Mouse (Mus musculus) lung, postnatal 36 days (tissue): ENCODE data around the gene Edc4.
"Not testable (repeated sequence)": the region's sequence is repeated elsewhere in the genome, so short reads cannot be mapped to it uniquely, and the experiment has no call there.

Source experiments
- DNase-seq: peaks from one replicate; pipeline ENCODE4 v3.0.0; 2022; ENCODE audit warnings: mixed read lengths

Edc4 gene

DNA sequence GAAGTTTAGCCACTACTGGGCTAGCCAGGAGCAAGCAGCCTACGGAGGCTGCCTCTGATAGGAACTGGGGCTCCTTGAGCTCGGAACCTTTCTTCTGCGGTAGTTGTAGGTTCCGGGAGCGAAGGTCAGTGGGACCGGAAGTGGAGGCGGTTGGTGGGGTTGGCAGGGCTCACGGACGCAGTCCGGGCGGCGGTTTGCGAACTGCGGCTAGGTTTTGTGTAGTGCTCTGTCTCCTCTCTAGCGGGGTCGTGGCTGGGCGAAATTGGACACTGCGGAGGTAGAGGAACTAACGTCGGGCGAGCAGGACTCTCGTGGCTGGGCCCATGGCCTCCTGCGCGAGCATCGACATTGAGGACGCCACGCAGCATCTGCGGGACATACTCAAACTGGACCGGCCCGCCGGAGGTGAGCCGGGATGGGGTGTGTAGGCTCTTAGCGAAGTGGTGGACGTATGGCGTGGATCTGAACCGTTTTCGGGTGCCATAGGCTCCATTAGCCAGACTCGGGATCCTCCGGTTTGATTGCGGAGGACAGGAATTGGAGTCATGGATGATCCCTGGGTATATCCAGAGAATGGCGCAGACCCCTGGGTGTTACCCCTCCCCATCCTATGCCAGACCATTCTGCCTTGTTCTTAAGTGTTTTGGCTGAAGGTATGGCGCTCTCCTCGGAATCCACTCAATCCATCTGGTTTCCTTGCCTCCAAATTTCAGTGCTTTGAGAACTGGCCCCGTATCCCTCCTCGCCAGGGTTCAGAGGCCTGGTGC, at the start of gene Edc4:
Gene Edc4 (plus strand): TSS at position 128 of the 767 bp plus-strand sequence.
- DNase-seq, result peak; percentile 90

DNA sequence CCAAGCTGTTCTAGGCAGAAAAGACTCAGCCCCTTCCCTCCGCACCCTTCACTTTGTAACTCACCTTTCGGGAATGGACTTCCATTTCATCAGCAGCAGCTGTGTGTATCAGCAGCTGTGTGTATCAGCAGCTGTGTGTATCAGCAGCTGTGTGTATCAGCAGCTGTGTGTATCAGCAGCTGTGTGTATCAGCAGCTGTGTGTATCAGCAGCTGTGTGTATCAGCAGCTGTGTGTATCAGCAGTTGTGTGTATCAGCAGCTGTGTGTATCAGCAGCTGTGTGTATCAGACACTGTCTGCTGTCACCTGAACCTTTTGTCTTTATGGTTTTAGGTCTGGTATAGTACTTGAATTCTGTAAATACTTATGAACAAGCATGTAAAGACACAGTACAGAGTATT, 46.9 kb upstream of the Edc4 start:
- DNase-seq, result not testable (repeated sequence)

DNA sequence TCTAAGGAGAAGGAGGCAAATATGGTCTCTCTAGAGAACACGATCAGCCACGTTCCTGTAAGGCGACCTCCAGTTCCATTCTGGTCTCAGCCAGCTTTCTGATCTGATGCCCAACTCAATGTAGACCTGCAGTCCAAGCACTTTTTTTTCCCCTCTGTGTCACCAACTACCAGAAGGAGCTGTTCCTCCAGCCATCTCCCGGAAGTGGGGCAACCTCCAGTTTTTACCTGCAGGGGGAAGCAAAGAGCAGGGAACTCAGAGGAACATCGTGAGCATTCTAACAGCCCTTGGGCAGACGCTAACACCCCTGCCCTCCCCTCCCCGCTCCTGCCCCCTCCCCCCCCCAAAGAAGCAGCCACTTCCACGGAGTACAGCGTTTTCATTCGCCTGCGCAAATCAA, 45.4 kb upstream of the Edc4 start:
- DNase-seq, result peak; percentile 89

DNA sequence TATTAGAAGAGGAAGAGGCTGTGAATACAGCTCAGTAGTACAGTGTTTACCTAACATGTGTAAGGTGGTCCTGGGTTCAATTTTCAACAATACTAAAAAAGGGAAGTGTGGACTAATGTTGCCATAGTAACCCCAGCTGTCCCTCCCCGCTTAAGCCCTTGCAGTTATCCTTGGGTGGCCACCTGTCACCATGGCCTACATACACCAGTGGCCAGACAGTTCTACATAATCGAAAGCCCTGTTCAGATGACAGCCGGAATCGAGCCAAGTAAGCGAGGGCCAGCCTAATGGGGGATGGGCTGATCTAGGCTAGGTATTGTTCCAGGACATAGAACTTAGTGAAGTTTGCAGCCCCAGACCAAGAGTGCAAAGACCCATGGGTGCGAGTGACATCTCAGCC, 43.7 kb upstream of the Edc4 start:
- no peak for DNase-seq

DNA sequence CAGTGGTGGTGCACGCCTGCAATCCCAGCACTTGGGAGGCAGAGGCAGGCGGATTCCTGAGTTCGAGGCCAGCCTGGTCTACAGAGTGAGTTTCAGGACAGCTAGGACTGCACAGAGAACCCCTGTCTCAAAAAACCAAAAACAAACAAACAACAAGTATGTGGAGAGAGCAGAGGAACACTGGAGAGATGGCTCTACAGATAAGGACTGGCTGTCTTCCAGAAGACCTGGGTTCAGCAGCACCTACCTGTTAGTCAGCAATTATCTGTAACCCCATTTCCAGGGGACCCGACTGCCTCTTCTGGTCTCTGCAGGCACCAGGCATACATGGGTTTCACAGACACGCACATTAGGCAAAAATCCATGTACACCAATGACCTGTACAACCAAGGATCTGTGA, 41.5 kb upstream of the Edc4 start:
- no peak for DNase-seq

DNA sequence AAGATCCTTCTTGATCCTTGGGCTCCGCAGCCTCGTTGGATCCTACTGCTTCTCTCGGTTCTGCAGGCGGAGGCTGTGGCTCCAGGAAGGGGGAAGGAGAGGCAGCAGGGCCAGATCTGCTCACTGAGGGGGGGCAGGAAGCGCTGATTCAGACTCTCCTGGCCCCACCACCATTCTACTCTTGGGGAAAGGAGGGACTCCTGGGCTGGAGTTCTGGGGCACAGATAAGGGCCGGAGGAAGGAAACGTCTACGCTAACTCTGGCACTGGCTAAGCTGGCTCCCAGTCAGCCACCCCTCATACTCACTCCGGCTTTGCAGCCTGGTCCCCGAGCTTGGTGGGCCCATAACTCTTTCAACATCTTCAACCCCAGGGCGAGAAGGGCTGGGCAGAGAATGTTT, 34.0 kb upstream of the Edc4 start:
- no peak for DNase-seq

DNA sequence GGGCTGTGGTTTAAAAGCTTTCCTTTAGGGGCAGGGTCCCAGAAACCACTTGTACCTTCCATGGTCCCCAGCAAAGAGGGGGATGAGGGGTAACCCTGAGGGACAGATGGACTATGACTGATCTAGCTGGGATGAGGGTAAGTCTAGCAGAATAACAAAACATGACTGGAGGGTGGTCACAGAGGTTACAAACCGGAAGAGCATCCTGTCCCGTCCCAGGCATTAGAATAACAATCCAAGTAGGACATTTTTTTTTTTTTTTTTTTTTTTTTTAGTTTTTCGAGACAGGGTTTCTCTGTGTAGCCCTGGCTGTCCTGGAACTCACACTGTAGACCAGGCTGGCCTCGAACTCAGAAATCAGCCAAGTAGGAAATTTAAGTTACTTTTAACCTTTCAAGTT, 30.7 kb upstream of the Edc4 start:
- DNase-seq, result no peak

DNA sequence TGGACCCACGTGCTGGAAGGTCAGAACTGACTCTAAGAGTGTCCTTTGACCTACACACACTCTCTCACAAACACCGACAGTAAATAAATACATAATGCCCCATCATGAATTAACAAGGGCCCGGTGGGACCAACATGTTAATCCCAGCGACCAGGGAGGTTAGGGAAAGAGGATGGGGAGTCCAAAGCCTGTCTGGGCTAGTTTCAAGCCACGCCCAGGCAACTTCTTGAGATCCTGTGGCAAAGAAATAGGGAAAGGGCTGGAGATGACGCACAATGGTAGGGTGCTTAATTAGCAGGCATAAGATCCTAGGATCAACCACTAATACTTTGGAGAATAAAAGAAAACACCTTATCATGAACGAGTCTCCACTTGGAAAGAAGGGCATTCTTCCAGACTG, 30.1 kb upstream of the Edc4 start:
- DNase-seq, result no peak

DNA sequence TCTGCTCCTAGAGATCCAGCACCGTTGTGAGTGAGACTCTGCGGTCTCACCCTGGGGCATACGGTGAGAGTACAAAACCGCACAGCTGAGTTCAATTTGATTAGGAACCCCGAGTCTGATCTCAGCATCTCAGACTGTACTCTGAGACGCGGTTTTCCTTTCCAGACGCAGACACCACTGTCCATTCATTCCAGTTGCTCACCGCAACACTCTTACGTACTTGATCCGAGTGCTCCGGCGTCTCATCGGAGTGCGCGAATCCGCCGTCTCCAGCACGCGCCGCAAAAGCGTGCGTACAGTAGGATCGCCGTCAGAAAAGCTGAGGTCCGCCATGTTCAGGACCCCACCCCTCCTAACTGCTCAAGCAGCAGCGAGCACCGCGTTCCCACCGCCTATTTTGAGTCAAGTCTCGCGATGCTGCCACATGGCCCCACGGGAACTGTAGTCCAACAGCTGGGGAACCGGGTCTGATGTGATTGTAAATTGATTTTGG, 29.0 kb upstream of the Edc4 start:
- DNase-seq, result peak; percentile 95

DNA sequence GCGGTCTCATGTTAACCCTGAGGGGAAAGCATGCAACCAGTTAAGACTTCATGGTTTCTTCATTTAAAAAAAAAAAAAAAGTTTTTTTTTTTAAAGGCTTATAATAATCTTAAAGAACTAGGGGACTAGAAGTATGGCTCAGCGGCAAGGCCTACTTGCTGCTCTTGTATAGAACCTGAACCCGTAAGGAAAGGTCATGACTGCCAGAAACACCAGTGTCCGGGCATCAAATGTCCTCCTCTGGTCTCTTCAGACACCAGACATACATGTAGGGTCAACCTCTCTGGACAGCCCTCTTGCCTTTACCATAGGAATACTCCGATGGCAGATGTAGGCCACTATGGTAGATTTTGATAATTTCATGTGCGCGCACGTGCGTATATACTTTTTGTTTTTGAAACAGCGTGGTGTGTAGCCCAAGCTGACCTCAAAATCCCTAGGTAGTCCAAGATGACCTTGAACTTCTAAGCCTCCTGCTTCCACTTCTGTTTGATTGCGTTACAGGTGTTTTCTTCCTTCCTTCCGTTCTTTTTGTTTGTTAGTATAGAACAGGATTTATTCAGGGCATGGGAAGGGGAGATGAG, 28.4 kb upstream of the Edc4 start:
- DNase-seq, result no peak

DNA sequence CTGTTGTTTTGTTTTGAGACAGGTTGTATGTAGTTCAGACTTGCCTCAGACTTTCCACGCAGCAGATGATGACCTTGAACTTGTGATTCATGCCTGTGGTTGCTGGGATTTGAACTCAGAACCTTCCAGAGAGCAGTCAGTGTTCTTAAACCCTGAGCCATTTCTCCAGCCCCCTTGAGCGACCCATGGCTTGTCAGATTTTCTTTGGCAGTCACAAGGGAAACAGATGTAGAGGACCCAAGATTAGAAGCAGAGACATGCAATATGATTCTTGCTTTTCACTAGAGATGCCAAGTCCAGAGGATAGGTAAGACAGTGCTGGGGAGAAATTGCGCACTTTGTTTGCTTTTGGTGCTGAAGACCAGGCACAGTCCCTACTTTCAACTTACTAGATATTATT, 27.5 kb upstream of the Edc4 start, which contains the start of gene Cenpt:
Gene Cenpt (minus strand): TSS at position 101 of the 400 bp plus-strand sequence.
- no peak for DNase-seq

DNA sequence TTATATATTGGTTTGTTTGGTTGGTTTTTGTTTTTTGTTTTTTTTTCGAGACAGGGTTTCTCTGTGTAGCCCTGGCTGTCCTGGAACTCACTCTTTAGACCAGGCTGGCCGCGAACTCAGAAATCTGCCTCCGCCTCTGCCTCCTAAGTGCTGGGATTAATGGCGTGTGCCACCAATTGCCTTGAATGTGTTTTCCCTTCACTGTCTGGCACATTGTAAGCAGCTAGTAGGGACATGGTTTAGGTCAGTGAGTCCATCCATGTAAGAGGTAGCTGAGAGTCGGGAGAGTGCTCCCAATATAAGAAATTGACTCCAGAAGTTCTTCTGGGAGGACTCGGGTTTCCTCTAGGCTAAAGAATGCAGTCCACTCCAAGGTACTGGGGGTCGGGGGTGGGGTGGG, 26.4 kb upstream of the Edc4 start:
- no peak for DNase-seq

DNA sequence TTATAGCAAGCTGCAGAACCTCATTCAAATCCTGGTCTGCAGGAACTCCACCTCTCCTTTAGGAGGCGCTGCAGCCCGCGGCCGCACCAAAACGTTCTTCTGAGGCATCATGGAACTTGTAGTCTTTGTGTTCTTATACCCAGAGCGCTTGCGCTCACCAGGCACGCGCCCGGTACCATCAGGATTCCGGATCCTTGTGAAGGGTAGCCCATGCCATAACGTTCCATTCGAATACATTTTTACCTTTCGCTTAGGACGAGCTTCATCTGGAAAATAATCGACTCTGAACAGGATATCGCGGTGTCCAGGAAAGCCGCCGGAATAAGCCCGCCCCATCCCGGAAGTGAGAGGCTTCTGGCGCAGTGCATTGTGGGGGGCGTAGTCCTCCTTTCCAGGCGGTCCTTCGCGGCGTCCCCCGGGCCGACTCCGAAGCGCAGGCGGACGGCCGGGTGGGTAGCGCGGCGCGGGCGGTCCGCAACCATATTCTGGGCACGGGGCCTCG, 25.9 kb upstream of the Edc4 start, which contains the start of gene Thap11:
Gene Thap11 (plus strand): TSS at position 418 of the 502 bp plus-strand sequence.
- peak; percentile 96 for DNase-seq

DNA sequence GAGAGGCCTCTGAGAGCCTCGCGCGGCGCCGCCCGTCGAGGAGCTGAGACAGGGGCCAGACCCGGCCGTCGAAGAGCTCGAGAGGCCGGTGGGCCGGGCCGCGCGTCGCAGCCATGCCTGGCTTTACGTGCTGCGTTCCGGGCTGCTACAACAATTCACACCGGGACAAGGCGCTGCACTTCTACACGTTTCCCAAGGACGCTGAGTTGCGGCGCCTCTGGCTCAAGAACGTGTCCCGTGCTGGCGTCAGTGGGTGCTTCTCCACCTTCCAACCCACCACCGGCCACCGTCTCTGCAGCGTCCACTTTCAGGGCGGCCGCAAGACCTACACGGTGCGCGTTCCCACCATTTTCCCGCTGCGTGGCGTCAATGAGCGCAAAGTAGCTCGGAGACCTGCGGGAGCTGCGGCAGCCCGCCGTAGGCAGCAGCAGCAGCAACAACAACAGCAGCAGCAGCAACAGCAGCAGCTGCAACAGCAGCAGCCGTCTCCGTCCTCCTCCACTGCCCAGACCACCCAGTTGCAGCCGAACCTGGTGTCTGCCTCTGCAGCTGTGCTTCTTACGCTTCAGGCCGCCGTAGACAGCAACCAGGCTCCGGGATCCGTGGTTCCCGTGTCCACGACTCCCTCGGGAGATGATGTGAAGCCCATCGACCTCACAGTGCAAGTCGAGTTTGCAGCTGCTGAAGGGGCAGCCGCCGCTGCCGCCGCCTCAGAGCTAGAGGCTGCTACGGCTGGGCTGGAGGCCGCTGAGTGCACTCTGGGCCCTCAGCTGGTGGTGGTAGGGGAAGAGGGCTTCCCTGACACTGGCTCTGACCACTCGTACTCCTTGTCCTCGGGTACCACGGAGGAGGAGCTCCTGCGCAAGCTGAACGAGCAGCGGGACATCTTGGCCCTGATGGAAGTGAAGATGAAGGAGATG, 25.2 kb upstream of the Edc4 start:
- peak; percentile 47 for DNase-seq

DNA sequence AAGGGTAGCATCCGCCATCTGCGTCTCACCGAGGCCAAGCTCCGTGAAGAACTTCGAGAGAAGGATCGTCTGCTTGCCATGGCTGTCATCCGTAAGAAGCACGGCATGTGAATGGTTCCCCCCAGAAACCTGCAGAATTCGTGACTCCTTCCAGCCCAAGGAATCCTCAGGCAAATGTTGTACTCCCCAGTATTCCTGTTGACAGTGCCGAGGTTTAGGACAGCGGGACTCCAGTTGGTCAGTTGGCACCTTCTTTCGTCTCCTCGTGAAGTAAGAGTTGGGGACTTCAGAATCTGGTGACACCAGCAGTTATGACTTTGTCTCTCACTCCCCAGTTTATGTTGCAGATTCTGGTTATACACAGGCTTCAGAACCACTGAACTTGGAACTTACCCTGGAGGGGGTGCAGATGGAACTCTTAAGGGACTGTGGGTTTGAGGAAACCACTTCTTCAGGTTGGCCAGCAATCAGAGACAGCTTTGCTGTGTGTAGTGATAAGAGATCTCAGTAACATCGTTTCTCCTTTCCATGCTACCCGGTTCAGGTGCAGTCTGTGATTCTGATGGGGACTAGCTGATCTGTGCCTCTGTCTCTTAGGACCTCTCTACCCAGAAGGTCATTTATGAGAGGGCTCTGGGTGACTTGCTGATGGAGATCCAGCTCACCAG, 24.4 kb upstream of the Edc4 start:
- DNase-seq, result no peak

DNA sequence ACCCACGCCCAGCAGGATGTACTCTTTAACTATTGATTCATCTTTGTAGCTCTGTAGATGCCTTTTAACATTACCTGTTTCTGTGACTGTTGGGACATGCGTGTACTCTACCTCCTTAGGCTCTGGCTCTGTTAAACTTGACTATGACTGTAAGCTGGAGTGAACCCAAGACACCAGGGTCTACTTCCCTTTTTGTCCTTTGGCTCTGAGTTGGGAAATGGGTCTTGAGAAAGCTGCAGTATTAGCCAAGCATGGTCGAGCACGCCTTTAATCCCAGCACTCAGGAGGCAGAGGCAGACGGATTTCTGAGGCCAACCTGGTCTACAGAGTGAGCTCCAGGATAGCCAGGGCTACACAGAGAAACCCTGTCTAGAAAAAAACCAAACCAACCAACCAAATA, 22.2 kb upstream of the Edc4 start:
- DNase-seq, result peak; percentile 57

DNA sequence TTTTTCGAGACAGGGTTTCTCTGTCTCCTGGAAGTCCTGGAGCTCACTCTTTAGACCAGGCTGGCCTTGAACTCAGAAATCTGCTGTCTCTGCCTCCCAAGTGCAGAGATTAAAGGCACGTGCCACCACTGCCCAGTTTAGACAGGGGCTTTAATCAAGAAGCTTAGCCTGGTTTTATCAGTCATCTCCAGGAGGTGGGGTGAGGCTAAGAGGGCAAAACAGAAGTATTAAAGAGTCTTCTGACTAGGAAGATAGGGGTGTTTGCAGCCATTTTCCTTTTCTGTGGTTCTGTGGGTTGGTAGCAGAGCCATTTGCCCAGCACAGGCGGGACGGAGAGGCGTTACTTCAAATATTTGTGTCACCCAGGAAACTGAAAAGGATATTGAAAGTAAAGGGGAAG, 21.4 kb upstream of the Edc4 start:
- DNase-seq, result no peak

DNA sequence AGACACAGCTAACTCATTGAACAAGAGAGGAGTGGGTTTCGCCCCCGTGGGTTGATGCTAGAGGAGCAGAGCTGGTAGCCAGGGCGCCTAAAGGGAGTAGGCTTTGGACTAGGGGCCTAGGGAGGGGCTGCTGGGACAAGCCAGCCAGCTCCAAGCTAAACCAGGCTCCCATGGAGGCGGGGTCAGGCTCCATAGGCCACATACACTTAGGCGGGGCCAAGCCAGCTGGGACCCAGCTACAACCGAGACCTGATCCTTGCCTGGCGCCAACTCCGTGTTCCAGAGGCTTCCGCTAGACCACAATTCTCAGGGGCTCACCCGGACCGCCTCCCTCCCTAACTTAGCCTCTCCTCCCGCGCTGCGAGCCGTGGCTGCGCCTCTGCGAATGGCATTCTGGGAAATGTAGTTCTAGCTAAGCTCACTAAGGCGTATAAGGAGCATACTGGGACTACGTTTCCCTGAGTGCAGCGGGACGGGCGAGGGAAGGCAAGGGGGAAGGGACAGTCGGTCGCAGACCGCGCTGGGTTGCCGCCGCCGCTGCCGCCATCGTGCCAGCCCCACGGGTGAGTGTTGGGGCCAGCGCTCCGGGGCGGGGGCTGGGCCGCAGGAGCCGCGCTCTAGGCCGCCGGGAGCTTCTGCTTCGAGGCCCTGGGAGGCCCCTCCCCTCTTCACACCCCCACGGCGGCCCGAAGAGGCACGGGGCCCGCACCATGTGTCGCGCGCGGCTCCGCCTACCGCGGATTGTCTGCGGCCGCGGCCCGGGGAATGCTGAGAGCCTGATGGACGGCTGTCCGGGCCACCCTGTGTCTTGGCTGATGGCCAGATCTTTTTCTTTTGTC, 20.3 kb upstream of the Edc4 start, which contains the start of gene Nutf2:
Gene Nutf2 (plus strand): TSS at position 438 of the 839 bp plus-strand sequence.
- DNase-seq, result peak; percentile 98

DNA sequence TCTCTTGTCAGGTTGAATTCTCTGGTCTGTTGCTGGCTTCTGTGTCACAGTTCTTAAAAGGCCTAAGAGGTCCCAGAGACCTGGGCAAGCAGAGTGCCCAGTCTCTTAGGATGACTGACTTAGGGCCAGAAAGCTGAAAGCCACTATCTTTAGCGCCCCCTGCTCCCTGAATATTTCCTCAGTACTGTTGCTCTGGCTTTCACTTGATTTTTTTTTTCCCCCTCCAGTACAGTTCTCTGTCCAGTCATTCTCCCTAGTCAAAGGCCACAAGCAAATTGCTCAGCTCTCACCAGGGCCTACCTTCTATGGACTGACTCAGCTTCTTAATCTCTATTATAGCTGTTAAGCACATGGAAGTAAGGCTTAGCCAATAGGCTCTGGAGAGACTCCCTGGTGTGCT, 18.7 kb upstream of the Edc4 start:
- DNase-seq, result no peak

DNA sequence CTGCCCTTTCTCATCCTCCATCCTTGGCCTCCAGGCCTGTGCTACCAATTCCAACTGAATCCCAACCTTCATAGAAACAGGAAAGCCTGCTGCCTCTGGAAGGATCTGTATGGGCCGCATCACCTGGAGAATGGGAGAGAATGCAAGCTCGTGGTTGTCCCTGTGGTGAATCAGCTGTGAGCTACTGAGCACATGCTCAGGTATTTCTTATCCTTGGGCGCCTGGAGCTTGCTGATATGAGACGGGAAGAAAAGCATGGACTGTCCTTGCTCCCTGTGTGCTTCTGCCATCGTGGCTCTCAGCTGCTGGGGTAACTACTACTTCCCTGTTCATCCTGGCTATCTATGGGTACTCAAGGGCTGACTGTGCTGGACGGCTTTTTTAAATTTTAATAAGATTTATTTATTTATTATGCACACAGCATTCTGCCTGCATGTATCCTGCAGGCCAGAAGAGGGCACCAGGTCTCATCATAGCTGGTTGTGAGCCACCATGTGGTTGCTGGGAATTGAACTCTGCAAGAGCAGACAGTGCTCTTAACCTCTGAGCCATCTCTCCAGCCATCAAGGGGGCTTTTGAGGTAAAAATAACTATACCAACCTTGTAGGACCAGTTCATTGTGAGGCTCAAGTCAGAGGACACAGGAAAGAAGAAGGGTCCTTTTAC, 14.2 kb upstream of the Edc4 start:
- DNase-seq, result no peak

DNA sequence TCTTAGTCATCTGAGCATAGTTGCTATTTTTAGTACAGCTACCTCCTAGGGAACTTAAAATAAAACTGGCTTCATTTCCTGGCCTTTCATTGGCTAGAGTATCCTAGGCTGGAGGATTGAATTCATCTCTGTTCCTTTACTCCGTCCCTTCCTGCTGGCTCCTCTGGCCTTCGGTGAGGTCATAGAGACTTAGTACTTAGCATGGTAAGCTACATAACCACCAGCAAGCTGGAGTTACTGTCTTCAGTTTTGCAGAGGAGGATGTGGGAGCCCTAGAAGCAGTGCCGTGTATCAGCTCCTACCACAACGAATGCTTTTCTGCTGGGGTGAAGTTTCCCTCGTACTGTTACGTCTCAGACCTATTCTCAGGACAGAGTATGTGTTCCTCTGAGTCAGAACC, 6.4 kb upstream of the Edc4 start:
- no peak for DNase-seq
